Mouse (Mus musculus): ENCODE results near the gene Zfp366. TPM values are rescaled to one million over a fixed set of nuclear protein-coding genes. Genes with fewer than 3 reads are reported as not detected.

Gene Zfp366
- polyA plus RNA-seq, 1 experiment from 2014 or later = 0.10 TPM

DNA sequence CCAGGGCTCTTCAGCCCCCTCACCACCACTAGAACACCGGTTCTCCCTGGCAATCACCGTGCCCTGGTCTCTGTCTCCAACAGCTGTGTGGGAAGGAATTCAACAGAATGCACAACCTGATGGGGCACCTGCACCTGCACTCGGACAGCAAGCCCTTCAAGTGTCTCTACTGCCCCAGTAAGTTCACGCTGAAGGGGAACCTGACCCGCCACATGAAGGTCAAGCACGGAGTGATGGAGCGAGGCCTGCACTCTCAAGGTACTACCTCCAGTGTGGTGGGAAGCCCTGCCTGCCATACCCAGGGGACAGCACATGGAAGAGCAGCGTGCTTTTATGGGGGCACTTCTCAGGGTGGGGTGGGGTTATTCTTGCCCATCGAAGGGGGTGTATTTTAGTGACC is 59.2 kb downstream of the Zfp366 start:
- 71% methylated on average over 9 of the region's 9 CpGs for WGBS (ENCODE audit: insufficient replicate concordance)
- H3K9ac ChIP-seq = no peak overlapping the region
- no peaks in the 10 kb centered on the region for H3K9me3 ChIP-seq (replicated peaks)
- H3K4me2 ChIP-seq = no peak overlapping the region
- H3K27me3 ChIP-seq (replicated peaks) = no peaks in the 10 kb centered on the region
- no peak for ATAC-seq
- H3K36me3 ChIP-seq = no peaks in the 10 kb centered on the region
- H3K27ac ChIP-seq = no peak overlapping the region
- H3K4me3 ChIP-seq = no peak overlapping the region
- peaks cover 3% of the 10 kb centered on the region; the same call in 1 of the 2 replicates for H3K4me1 ChIP-seq

DNA sequence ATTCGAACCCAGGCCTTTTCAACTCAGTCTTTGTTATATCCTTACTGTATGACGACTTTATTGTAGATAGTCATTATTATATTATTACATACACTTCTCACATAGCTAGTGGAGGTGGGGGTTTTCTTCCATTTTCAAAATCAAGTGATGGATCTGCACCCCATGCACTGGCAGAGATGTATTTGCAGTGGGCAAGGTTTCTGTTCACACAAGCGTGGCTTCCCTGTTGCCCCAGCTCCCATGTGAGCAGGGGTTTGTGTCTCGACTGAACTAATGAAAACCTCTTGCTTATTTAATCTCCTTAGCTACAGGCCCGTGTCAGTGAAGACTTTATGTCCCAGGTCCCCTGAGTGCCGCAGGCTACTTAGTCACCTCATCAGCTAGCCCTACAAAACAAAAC is 59.8 kb downstream of the Zfp366 start:
- Histone ChIP-seq H3K36me3 (no peaks in the 10 kb centered on the region), H3K4me1 (no peaks in the 10 kb centered on the region), H3K4me2 (no peak overlapping the region), H3K9ac (no peak overlapping the region), H3K9me3 (replicated peaks) (no peaks in the 10 kb centered on the region), H3K27me3 (replicated peaks) (no peaks in the 10 kb centered on the region), H3K4me3 (no peak overlapping the region), H3K27ac (no peak overlapping the region)
- no peak for ATAC-seq
- 54% methylated on average over 6 of the region's 6 CpGs for WGBS (ENCODE audit: insufficient replicate concordance)

DNA sequence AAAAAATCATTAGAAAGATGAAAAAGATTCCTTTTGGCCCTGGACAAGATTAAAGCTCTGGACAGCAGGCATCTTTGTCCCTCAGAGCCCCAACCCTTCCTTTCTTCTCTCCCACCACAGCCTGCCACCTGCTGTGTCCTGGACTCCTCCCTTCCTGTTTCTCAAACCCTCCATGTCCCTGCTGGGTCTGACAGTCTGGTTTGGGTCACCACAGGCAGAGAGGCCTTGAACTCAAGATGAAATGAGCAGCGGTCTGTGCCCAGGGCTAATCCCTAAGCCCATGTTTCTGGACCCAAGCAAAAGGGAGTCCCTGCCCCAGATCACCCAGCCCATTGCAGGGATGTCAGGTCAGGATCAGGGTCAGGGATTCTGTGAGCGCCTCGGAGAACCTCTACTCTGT is 60.3 kb downstream of the Zfp366 start:
- Histone ChIP-seq H3K9me3 (replicated peaks) (no peaks in the 10 kb centered on the region), H3K9ac (no peak overlapping the region), H3K27ac (no peak overlapping the region), H3K4me3 (no peak overlapping the region), H3K4me1 (no peaks in the 10 kb centered on the region), H3K36me3 (no peaks in the 10 kb centered on the region), H3K27me3 (replicated peaks) (no peaks in the 10 kb centered on the region), H3K4me2 (no peak overlapping the region)
- ATAC-seq = no peak
- WGBS (ENCODE audit: insufficient replicate concordance) = 56% methylated on average over 3 of the region's 3 CpGs

DNA sequence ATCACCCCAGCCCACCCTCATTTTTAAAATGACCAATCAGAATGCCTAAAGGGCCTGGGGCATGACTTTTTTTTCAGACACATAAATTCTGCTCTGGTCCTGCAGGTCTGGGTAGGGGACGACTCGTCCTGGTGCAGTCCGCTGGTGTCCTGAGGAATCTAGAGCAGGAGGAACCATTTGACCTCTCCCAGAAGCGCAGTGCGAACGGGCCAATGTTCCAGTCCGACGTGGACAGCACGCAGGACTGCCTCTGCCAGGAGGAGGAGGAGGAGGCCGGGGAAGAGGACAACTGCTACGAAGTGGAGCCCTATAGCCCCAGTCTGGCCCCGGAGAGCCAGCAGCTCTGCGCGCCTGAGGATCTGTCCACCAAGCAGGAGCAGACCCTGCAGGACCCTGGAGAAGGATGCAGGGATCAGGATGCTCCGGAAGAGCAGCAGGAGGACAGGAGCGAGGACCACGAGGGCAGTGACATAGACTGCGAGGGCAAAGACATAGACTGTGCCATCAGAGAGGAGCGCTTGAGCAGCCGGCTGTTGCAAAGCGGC is 61.4 kb downstream of the Zfp366 start:
- 83% methylated on average over 21 of the region's 21 CpGs for whole genome bisulfite sequencing (ENCODE audit: insufficient replicate concordance)

DNA sequence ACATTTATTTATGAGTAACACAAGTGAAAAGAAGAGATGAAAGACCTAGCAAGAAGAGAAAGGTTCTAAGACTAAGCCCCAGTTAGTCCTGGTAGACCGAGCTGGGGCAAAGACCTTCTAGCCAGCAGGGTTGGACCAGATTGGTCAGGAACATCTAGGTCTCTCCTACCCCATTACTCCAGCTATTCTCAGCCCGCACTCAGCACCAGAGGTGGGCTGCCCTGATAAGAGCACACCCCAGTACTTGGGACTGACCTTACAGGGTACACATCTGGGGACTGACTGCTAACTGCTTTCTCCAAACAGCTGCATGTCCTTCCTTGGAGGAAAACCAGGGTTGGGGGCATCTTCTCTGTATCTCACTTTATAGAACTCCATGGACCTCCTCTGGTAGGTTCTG is 66.2 kb downstream of the Zfp366 start:
- no peak for ATAC-seq
- H3K27me3 ChIP-seq (replicated peaks) = no peaks in the 10 kb centered on the region
- 72% methylated on average over 2 of the region's 2 CpGs for WGBS (ENCODE audit: insufficient replicate concordance)

More for the DNA sequence above, 61.4 kb downstream of the Zfp366 start:
- no peak for ATAC-seq
- Histone ChIP-seq H3K4me2 (no peak overlapping the region), H3K9ac (no peak overlapping the region), H3K27ac (no peak overlapping the region), H3K9me3 (replicated peaks) (no peaks in the 10 kb centered on the region), H3K27me3 (replicated peaks) (no peaks in the 10 kb centered on the region), H3K4me3 (no peak overlapping the region), H3K36me3 (no peaks in the 10 kb centered on the region), H3K4me1 (no peaks in the 10 kb centered on the region)

DNA sequence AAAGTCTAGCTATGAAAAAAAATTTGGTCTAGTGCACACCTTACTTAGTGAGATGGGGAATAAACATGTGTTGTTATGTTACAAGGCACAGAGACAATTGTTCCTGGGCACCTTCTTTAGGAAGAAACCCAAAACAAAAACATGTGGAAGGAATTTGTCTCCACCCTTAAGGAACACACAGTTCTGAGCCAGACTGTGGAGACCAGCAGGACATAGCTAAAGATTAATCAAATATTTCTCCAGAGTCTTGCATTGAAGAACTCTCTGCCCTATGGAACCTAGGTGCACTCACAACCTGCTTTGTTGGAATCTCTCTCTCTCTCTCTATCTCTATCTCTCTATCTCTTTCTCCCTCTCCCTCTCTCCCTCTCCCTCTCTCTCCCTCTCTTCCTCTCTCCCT is 69.6 kb downstream of the Zfp366 start:
- H3K4me2 ChIP-seq = no peak overlapping the region
- no peak overlapping the region for H3K4me3 ChIP-seq
- no peaks in the 10 kb centered on the region for H3K27me3 ChIP-seq (replicated peaks)
- no peaks in the 10 kb centered on the region for H3K9me3 ChIP-seq (replicated peaks)
- H3K4me1 ChIP-seq = no peaks in the 10 kb centered on the region
- H3K9ac ChIP-seq = no peak overlapping the region
- ATAC-seq = no peak
- no peak overlapping the region for H3K27ac ChIP-seq
- no peaks in the 10 kb centered on the region for H3K36me3 ChIP-seq

More for the DNA sequence above, 66.2 kb downstream of the Zfp366 start:
- Histone ChIP-seq H3K4me3 (no peak overlapping the region), H3K36me3 (no peaks in the 10 kb centered on the region), H3K4me2 (no peak overlapping the region), H3K9me3 (replicated peaks) (no peaks in the 10 kb centered on the region), H3K27ac (no peak overlapping the region), H3K9ac (no peak overlapping the region), H3K4me1 (no peaks in the 10 kb centered on the region)

DNA sequence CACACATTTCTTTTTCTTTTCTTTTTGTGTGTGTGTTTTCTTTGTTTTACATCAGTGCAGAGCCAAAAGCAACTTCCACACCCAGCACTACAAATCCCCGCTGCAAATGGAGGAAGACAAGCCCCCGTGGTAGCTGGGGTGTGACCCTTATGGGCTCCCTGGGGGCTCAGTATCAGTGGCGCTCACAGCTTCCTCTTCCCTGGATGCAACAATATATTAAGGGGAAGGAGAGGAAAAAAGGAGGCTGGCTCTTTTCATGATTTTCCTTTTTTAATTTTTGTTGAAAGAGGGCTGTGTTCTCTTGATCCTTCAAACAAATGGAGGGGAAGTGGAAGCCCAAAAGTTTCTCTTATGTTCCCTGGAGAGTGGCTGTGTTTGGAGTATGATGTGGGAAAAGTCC is 70.2 kb downstream of the Zfp366 start:
- WGBS (ENCODE audit: insufficient replicate concordance) = 22% methylated on average over 3 of the region's 3 CpGs
- no peaks in the 10 kb centered on the region for H3K9me3 ChIP-seq (replicated peaks)
- H3K9ac ChIP-seq = no peak overlapping the region

DNA sequence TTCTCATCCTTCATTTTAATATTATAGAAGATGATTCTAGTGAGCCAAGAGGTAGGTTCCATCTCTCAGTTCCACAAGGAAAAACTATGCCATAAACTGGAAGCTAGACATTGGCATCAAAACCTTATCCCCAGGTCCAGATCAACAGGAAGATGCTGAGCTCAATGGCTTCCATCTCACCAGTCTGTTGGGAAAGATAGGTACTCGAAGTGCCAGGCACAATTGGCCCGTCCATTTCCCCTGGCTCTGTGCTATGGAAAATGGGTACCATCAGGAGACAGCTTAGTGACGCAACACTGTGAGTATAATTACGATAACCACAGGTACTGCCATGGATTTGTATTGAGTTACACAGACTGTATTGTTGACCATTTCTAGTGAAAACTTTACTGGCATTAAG is 72.3 kb downstream of the Zfp366 start:
- Histone ChIP-seq H3K9ac (no peak overlapping the region), H3K9me3 (replicated peaks) (no peaks in the 10 kb centered on the region), H3K27ac (no peak overlapping the region), H3K4me3 (no peak overlapping the region), H3K27me3 (replicated peaks) (no peaks in the 10 kb centered on the region), H3K36me3 (no peaks in the 10 kb centered on the region), H3K4me1 (no peaks in the 10 kb centered on the region), H3K4me2 (no peak overlapping the region)
- no peak for ATAC-seq
- 65% methylated on average over 4 of the region's 4 CpGs for WGBS (ENCODE audit: insufficient replicate concordance)

More for the DNA sequence above, 70.2 kb downstream of the Zfp366 start:
- no peak for ATAC-seq
- Histone ChIP-seq H3K4me3 (no peak overlapping the region), H3K27ac (no peak overlapping the region), H3K36me3 (no peaks in the 10 kb centered on the region), H3K4me2 (no peak overlapping the region), H3K4me1 (no peaks in the 10 kb centered on the region), H3K27me3 (replicated peaks) (no peaks in the 10 kb centered on the region)

DNA sequence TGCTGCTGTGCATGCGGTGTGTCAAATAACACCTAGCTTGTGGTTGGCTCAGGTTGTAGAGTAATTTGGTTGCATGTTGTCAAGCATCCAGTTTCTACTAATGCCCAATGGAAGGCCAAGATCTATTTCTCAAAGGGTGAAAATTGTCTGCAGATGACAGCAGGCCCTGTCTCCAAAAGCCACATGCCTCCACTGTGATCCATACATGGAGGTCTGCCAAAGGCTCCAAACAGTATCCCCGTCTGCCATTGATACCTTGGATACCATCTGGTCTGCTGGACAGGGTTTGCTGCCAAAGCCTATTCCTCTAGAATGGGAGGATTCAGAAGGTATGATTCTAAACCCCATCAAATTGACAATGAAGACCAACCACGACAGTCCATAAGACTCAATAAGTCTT is 74.1 kb downstream of the Zfp366 start:
- no peaks in the 10 kb centered on the region for H3K36me3 ChIP-seq
- H3K4me3 ChIP-seq = no peak overlapping the region
- no peaks in the 10 kb centered on the region for H3K27me3 ChIP-seq (replicated peaks)
- no peak overlapping the region for H3K9ac ChIP-seq
- no peak overlapping the region for H3K4me2 ChIP-seq
- H3K4me1 ChIP-seq = no peaks in the 10 kb centered on the region
- ATAC-seq = no peak
- no peaks in the 10 kb centered on the region for H3K9me3 ChIP-seq (replicated peaks)
- H3K27ac ChIP-seq = no peak overlapping the region
- WGBS (ENCODE audit: insufficient replicate concordance) = 73% methylated on average over 3 of the region's 3 CpGs

DNA sequence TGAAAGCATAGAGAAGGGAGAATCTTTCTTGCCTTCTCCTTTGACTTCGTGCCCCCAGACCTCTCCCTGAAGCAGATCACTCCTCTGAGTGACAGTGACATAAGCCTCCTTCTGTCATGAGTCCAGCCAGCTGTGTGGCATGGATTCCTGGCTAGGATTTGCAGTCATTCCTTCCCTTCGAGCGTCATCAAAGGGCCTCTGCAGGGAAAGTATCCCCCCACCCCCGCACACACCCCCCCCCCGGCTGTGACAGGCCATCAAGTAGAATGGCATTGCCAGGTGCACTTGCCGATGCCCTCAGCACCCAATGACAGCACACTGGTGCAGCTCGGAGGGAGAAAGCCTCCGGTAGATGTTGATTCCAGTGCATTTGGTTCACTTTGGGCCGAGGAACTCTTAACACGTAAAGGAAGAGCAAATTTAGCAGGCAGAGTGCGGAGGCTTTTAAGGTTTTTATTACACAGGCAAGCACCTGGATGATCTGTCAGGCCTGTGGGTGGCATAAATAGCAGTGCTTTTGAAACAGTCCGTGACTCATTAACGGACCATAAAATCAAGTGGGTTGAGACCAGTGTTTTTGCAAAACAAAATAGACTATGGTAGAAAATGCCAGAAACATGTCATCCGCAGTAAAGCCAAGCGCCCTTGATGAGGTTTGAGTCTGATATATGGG is 75.0 kb downstream of the Zfp366 start:
- H3K27me3 ChIP-seq (replicated peaks) = 0 out of 2 replicates have a peak, but pooled peaks cover 3% of the 10 kb centered on the region
- no peaks in the 10 kb centered on the region for H3K4me1 ChIP-seq
- H3K36me3 ChIP-seq = no peaks in the 10 kb centered on the region
- no peaks in the 10 kb centered on the region for H3K9me3 ChIP-seq (replicated peaks)
- WGBS (ENCODE audit: insufficient replicate concordance) = 69% methylated on average over 15 of the region's 15 CpGs
- no peak for ATAC-seq
- no peak overlapping the region for H3K9ac ChIP-seq
- no peak overlapping the region for H3K27ac ChIP-seq
- H3K4me3 ChIP-seq = no peak overlapping the region
- no peak overlapping the region for H3K4me2 ChIP-seq

DNA sequence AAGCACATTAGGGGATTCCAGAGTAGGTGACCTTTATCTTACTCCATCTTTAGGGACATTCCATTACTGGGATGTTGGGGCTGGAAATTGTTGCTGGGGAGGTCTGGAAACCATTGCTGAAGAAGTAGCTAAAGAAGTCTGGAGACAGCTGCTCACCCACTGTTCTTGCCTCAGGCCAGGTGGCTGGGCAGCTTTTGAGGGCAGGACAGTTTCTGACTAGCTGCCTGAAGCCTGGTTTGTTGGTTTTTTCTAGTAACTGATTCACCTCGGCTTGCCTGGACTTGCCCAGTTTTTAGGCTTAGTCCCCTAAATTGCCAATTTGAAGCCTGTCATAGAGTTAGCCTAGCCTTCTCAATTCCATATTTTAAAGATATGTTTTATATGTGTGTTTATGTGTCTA is 77.8 kb downstream of the Zfp366 start:
- H3K4me3 ChIP-seq = no peak overlapping the region
- no peak overlapping the region for H3K9ac ChIP-seq
- no peaks in the 10 kb centered on the region for H3K36me3 ChIP-seq
- no peak overlapping the region for H3K4me2 ChIP-seq
- H3K4me1 ChIP-seq = no peaks in the 10 kb centered on the region
- 0 out of 2 replicates have a peak, but pooled peaks cover 3% of the 10 kb centered on the region for H3K27me3 ChIP-seq (replicated peaks)
- ATAC-seq = no peak
- 61% methylated on average over 1 of the region's 1 CpGs for WGBS (ENCODE audit: insufficient replicate concordance)
- H3K27ac ChIP-seq = no peak overlapping the region
- no peaks in the 10 kb centered on the region for H3K9me3 ChIP-seq (replicated peaks)

DNA sequence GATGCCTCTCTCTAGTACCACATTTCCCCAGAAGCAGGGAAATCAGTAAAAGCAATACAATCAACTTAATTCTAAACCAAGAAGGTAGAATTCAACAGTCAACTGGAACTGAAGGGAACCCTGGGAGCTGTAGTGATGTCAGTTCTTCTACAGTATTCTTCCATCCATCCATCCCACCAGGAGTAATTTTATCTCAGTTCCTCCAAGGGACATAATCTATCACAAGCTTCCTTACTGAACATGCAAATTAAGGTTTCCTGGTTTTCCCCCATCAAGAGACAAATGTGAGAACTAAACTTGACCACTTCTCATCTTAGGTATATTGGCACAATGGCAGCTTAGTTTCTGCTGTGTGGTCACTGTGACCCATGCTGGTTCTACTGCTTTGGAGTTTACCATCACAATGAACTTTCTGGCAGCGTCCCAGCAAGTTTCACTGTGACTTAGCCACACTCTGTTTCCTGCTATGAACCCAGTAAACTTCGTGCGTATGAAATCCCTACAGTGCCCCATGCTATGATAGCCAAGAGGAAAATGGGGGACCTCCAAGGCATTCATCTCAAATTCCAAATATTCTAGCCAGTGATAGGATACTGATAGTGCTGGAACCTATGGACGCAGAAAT is 78.6 kb downstream of the Zfp366 start:
- no peak overlapping the region for H3K4me3 ChIP-seq
- no peak for ATAC-seq
- H3K4me1 ChIP-seq = no peaks in the 10 kb centered on the region
- no peaks in the 10 kb centered on the region for H3K9me3 ChIP-seq (replicated peaks)
- H3K9ac ChIP-seq = no peak overlapping the region
- 0 out of 2 replicates have a peak, but pooled peaks cover 3% of the 10 kb centered on the region for H3K27me3 ChIP-seq (replicated peaks)
- no peak overlapping the region for H3K27ac ChIP-seq
- 60% methylated on average over 4 of the region's 4 CpGs for WGBS (ENCODE audit: insufficient replicate concordance)
- H3K36me3 ChIP-seq = no peaks in the 10 kb centered on the region
- no peak overlapping the region for H3K4me2 ChIP-seq

Data from liver, embryonic 12.5 days (tissue).